Mouse (Mus musculus): ENCODE data around the gene Cdh13. TPM values are rescaled to one million over a fixed set of nuclear protein-coding genes. Genes with fewer than 3 reads are reported as not detected.

Gene Cdh13
- polyA plus RNA-seq, 1 experiment = 21.0 TPM

GRCm38 (mm10) chr8:118803168-118803567, 519.6 kb downstream of the Cdh13 start:
- no peak for DNase-seq (ENCODE audit: low spot score)

- DNase-seq (ENCODE audit: low spot score) = no peak
Measured at GRCm38 (mm10) chr8:118809660-118810059, 526.1 kb downstream of the Cdh13 start.

- DNase-seq (ENCODE audit: low spot score) = no peak
Measured at GRCm38 (mm10) chr8:118815055-118815454, 531.5 kb downstream of the Cdh13 start.

GRCm38 (mm10) chr8:118826761-118827160, 543.2 kb downstream of the Cdh13 start:
- DNase-seq (ENCODE audit: low spot score) = no peak

GRCm38 (mm10) chr8:118827726-118828125, 544.2 kb downstream of the Cdh13 start:
- DNase-seq (ENCODE audit: low spot score) = no peak

- DNase-seq (ENCODE audit: low spot score) = no peak
Measured at GRCm38 (mm10) chr8:118830291-118830690, 546.8 kb downstream of the Cdh13 start.

GRCm38 (mm10) chr8:118831026-118831425, 547.5 kb downstream of the Cdh13 start:
- DNase-seq (ENCODE audit: low spot score) = no peak

GRCm38 (mm10) chr8:118838801-118839200, 555.3 kb downstream of the Cdh13 start:
- DNase-seq (ENCODE audit: low spot score) = no peak

- no peak for DNase-seq (ENCODE audit: low spot score)
Measured at GRCm38 (mm10) chr8:118845690-118846089, 562.2 kb downstream of the Cdh13 start.

GRCm38 (mm10) chr8:118848021-118848420, 564.5 kb downstream of the Cdh13 start:
- no peak for DNase-seq (ENCODE audit: low spot score)

- DNase-seq (ENCODE audit: low spot score) = no peak
Measured at GRCm38 (mm10) chr8:118849515-118849914, 566.0 kb downstream of the Cdh13 start.

- peak; percentile 43 for DNase-seq (ENCODE audit: low spot score)
Measured at GRCm38 (mm10) chr8:118850381-118850780, 566.8 kb downstream of the Cdh13 start.

GRCm38 (mm10) chr8:118851361-118851760, 567.8 kb downstream of the Cdh13 start:
- DNase-seq (ENCODE audit: low spot score) = no peak

GRCm38 (mm10) chr8:118852861-118853260, 569.3 kb downstream of the Cdh13 start:
- DNase-seq (ENCODE audit: low spot score) = no peak

- no peak for DNase-seq (ENCODE audit: low spot score)
Measured at GRCm38 (mm10) chr8:118854656-118855055, 571.1 kb downstream of the Cdh13 start.

- no peak for DNase-seq (ENCODE audit: low spot score)
Measured at GRCm38 (mm10) chr8:118866332-118866731, 582.8 kb downstream of the Cdh13 start.

- no peak for DNase-seq (ENCODE audit: low spot score)
Measured at GRCm38 (mm10) chr8:118870711-118871110, 587.2 kb downstream of the Cdh13 start.

- DNase-seq (ENCODE audit: low spot score) = no peak
Measured at GRCm38 (mm10) chr8:118879939-118880825, 596.6 kb downstream of the Cdh13 start.

GRCm38 (mm10) chr8:118884296-118884695, 600.8 kb downstream of the Cdh13 start:
- DNase-seq (ENCODE audit: low spot score) = no peak

GRCm38 (mm10) chr8:118884988-118885387, 601.5 kb downstream of the Cdh13 start:
- DNase-seq (ENCODE audit: low spot score) = no peak

GRCm38 (mm10) chr8:118902402-118902801, 618.9 kb downstream of the Cdh13 start:
- no peak for DNase-seq (ENCODE audit: low spot score)

GRCm38 (mm10) chr8:118916513-118916912, 633.0 kb downstream of the Cdh13 start:
- DNase-seq (ENCODE audit: low spot score) = no peak

GRCm38 (mm10) chr8:118937412-118937811, 653.9 kb downstream of the Cdh13 start:
- DNase-seq (ENCODE audit: low spot score) = no peak

GRCm38 (mm10) chr8:118938025-118938424, 654.5 kb downstream of the Cdh13 start:
- DNase-seq (ENCODE audit: low spot score) = no peak
